Mouse (Mus musculus) adrenal gland, adult 2 months (tissue): ENCODE results near the gene Top3b. TPM values are rescaled to one million over a fixed set of nuclear protein-coding genes. Genes with fewer than 3 reads are reported as not detected.
"Not testable (repeated sequence)": the region's sequence is repeated elsewhere in the genome, so short reads cannot be mapped to it uniquely, and the experiment has no call there.

Experiments used
- DNase-seq: peaks from one replicate; pipeline ENCODE4 v3.0.0; 2021
- long read RNA-seq: library from polyadenylated mRNA; stranded (forward); transcript quantifications from one replicate; pipeline ENCODE4 v2.0.0, GENCODE M21; 2021
- polyA plus RNA-seq: library from polyadenylated mRNA; depleted of rRNA; stranded (reverse); fragments of >200 nt; gene quantifications from 2 replicates; pipeline ENCODE4 v1.2.3, GENCODE M21; 2012; rRNA removed
- total RNA-seq, 2 experiments: library from RNA; stranded (reverse); gene quantifications; 2 replicates each; pipeline ENCODE4 v1.2.3; 2021

Gene Top3b
- total RNA-seq (10 to 100 TPM; 47.4 to 51.5 TPM), polyA plus RNA-seq (43.8 and 53.1 TPM in 2 replicates)
- long read RNA-seq, transcript Top3b-219 (19 exons, 2,950 nt) = major isoform, 6 of 30 reads
- long read RNA-seq, partial matches to known transcripts = 2 of 30 reads
- long read RNA-seq, other reads (novel, unspliced or antisense) = 18 of 30 reads

- peak; percentile 92 for DNase-seq
Observed at GRCm38 (mm10) chr16:16870617-16871331, at the start of gene Top3b, which contains the start of gene Vpreb1. Gene Top3b (plus strand): TSS chr16:16870736. Gene Vpreb1 (minus strand): TSS chr16:16870843.

GRCm38 (mm10) chr16:16825476-16825875 is 45.1 kb upstream of the Top3b start:
- no peak for DNase-seq

- DNase-seq = no peak
Observed at GRCm38 (mm10) chr16:16826223-16826622, 44.3 kb upstream of the Top3b start.

- peak; percentile 23 for DNase-seq
Observed at GRCm38 (mm10) chr16:16828757-16829615, 41.5 kb upstream of the Top3b start, which contains the start of gene Spag6l. Gene Spag6l (minus strand): TSS chr16:16829456.

GRCm38 (mm10) chr16:16829671-16830070 is 40.9 kb upstream of the Top3b start:
- DNase-seq = no peak

- no peak for DNase-seq
Observed at GRCm38 (mm10) chr16:16849196-16849595, 21.3 kb upstream of the Top3b start.

- DNase-seq = no peak
Observed at GRCm38 (mm10) chr16:16852411-16852810, 18.1 kb upstream of the Top3b start.

GRCm38 (mm10) chr16:16854836-16855235 is 15.7 kb upstream of the Top3b start:
- peak; percentile 57 for DNase-seq

- no peak for DNase-seq
Observed at GRCm38 (mm10) chr16:16855541-16855940, 15.0 kb upstream of the Top3b start.

- not testable (repeated sequence) for DNase-seq
Observed at GRCm38 (mm10) chr16:16856054-16856453, 14.5 kb upstream of the Top3b start.

- DNase-seq = no peak
Observed at GRCm38 (mm10) chr16:16856731-16857476, 13.6 kb upstream of the Top3b start.

- no peak for DNase-seq
Observed at GRCm38 (mm10) chr16:16862288-16862687, 8.2 kb upstream of the Top3b start.

GRCm38 (mm10) chr16:16863978-16864377 is 6.6 kb upstream of the Top3b start, which contains the start of gene Igll1:
Gene Igll1 (minus strand): TSS chr16:16863985.
- DNase-seq = no peak

GRCm38 (mm10) chr16:16865217-16865616 is 5.3 kb upstream of the Top3b start:
- no peak for DNase-seq

GRCm38 (mm10) chr16:16865696-16866561 is 4.6 kb upstream of the Top3b start:
- DNase-seq = no peak

GRCm38 (mm10) chr16:16870241-16870616 is 307 bp upstream of the Top3b start:
- no peak for DNase-seq

- no peak for DNase-seq
Observed at GRCm38 (mm10) chr16:16879025-16879424, 8.5 kb downstream of the Top3b start.

- DNase-seq = no peak
Observed at GRCm38 (mm10) chr16:16888341-16888740, 17.8 kb downstream of the Top3b start.

GRCm38 (mm10) chr16:16892366-16892765 is 21.8 kb downstream of the Top3b start:
- DNase-seq = no peak

GRCm38 (mm10) chr16:16896015-16896381 is 25.5 kb downstream of the Top3b start:
- DNase-seq = no peak
